8 mouse cellular contexts compared by ENCODE assay signal in the genomic region with DNA sequence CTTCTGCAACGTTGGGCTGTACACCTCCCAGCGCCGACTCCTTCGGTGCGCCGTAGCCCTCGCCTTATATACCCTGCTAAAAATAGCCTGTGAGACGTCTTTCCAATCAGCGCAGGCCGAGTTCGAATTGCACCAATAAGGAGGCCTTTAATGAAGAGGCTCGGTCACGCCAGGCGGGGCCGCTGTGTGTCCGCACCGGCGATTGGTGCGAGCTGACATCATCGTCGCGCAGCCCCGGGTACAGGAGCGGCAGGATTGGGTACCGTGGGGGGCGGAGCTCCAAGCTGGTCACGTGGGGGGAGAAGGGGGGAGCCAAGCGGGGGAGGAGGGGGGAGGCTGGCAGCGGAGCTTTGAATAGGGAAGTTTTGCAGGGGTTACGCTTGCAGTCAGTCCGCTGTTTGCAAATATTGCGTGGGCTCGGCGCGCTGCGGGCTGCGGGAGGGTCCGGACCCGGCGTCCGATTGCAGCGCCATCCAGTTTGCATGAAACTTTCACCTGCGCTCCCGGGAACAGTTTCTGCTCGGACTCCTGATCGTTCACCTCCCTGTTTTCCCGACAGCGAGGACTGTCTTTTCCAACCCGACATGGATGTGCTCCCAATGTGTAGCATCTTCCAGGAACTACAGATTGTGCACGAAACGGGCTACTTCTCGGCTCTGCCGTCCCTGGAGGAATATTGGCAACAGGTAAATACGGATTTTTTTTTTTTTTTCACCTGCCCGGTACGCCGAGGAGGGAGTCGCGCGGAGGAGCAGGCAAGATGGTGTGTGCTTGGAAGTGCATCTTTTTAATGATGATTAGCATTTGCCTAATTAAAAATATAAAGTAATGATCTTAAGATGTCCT. TPM values are rescaled to one million over a fixed set of nuclear protein-coding genes. Genes with fewer than 3 reads are reported as not detected.
A peak's percentile ranks its signal among the peaks of the same experiment; 100 is the strongest.
DNase-seq lines count a peak whose midpoint lies in the region; ATAC-seq lines count a peak whose summit lies in the region.

Gene Klf6 (plus strand): TSS at position 326 of the 846 bp plus-strand sequence.

- peak within 1 kb of the TSS; percentile 99 for H3K27ac ChIP-seq in lung, embryonic 16.5 days (ENCODE audit: low read length)

- no peaks in the 10 kb centered on the region for H3K27me3 ChIP-seq in lung, embryonic 16.5 days (ENCODE audit: control insufficient read depth, insufficient read depth, low read depth, low read length)

- peaks cover 15% of the 10 kb centered on the region for H3K36me3 ChIP-seq in lung, embryonic 16.5 days (ENCODE audit: control insufficient read depth, insufficient read depth, low read length)

- H3K9me3 ChIP-seq in lung, embryonic 16.5 days (ENCODE audit: control insufficient read depth, low read length) = no peaks in the 10 kb centered on the region

- peak within 1 kb of the TSS; percentile 88 for H3K9ac ChIP-seq in lung, embryonic 16.5 days (ENCODE audit: low read length)

- H3K4me1 ChIP-seq in lung, embryonic 16.5 days (replicated peaks; ENCODE audit: control insufficient read depth, insufficient read depth, low read length) = peaks cover 21% of the 10 kb centered on the region

- under 1% methylated on average over 59 of the region's 60 CpGs for WGBS in lung, embryonic 16.5 days

- peak within 1 kb of the TSS; percentile 83 for H3K4me2 ChIP-seq in lung, embryonic 16.5 days (ENCODE audit: low read depth, low read length)

- peak; percentile 95 for DNase-seq in MEL-GATA-1-ER (ENCODE audit: extremely low read depth, low read depth)
- DNase-seq in cerebellum, adult 8-10 months = peak; percentile 100
- peak; percentile 99 for DNase-seq in forelimb bud, embryonic 11.5 days (ENCODE audit: low read depth, low spot score)
- peak; percentile 100 for DNase-seq in layer of hippocampus, adult 9-10 months (ENCODE audit: low spot score)
- peak; percentile 96 for DNase-seq in ovary, postnatal 10 days (ENCODE audit: low spot score)
- peak; percentile 99 for DNase-seq in thymus, postnatal 10 days (ENCODE audit: low spot score in 2 of 2)

- H3K4me3 ChIP-seq in lung, embryonic 16.5 days (ENCODE audit: low read length) = peak within 1 kb of the TSS; percentile 83

- ATAC-seq in hematopoietic stem cell, adult 5-6 weeks (replicated peaks in 1 of 2; ENCODE audit: insufficient read depth in 1 of 2, low FRiP score in 2 of 2, low TSS enrichment in 1 of 2, low read depth in 1 of 2, poor library complexity in 2 of 2, severe bottlenecking in 2 of 2) = peak; percentile 78 to 80
- ATAC-seq in lung, embryonic 16.5 days (ENCODE audit: low read depth) = peak; percentile 98

RNA-seq across cellular contexts. Expression of gene Klf6, which starts in this region (rescaled TPM):
- 269 and 295 TPM in 2 replicates for total RNA-seq in hematopoietic stem cell, adult 5-6 weeks (2017)
- 86.9 and 95.5 TPM in 2 replicates for polyA plus RNA-seq in lung, embryonic 16.5 days (2015; fragmentation: Nextera tagmentation; extraction: Ambion mirVana)

Comparison
In these comparisons a context has a peak if more than half of its experiments do, and no peak if none do; other contexts are left out.
1. Peak in every context shown above with its lines: DNase-seq, ATAC-seq, H3K4me3 ChIP-seq and H3K27ac ChIP-seq.